Mouse (Mus musculus): ENCODE measurements around the gene Pik3ap1.

DNA sequence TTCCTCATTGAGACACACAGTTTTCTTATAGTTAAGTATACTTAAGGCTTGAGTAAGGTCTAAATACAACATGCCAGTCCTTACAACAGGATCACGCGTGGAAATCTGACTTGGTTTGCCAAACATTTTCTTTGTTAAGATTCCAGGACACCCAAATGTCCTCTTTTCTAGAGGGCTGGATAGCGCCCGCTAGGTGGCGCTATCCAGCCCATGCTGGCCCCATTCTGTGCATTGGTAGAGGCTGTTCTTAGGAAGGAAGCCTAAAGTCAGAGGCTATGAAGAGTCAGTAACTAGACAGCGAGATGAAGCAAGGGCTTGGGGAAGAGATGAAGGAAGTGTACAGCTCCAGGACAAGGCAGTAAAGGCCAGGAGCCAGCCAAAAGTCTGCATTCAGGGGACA is 71.2 kb downstream of the Pik3ap1 start:
- TF ChIP-seq POLR2A (IDR thresholded peaks at IDR 0.05; ENCODE audit: borderline replicate concordance, extremely low read depth, low read depth, low read length) (no peak), CTCF (IDR thresholded peaks at IDR 0.05; ENCODE audit: insufficient read depth, low read length) (0 out of 2 replicates have a peak, but pooled peaks have one; percentile 5)
